Mouse (Mus musculus) liver, embryonic 16.5 days (tissue): ENCODE data around the gene St6galnac5. TPM values are rescaled to one million over a fixed set of nuclear protein-coding genes. Genes with fewer than 3 reads are reported as not detected.

Experiments used
- ATAC-seq: fragments of 200-750 bp; cut with Nextera tagmentation; 2 replicates; pipeline ENCODE4 v1.8.0; 2017; ENCODE audit warnings: low read depth, mild to moderate bottlenecking, moderate number of reproducible peaks, moderate library complexity
- H3K27ac ChIP-seq: fragments of 300-500 bp; sonication (generic); 2 replicates; pipeline ENCODE4 v1.5.1; 2014; ENCODE audit warnings: mild to moderate bottlenecking, low read length
- H3K27me3 ChIP-seq: fragments of 300-500 bp; sonication (generic); 2 replicates; pipeline ENCODE4 v1.6.1; 2014; ENCODE audit warnings: low read depth, low read length, mixed read lengths; ENCODE audit not compliant: control insufficient read depth, insufficient read depth
- H3K36me3 ChIP-seq: fragments of 300-500 bp; sonication (generic); 2 replicates; pipeline ENCODE4 v1.6.1; 2014; ENCODE audit warnings: mild to moderate bottlenecking; ENCODE audit not compliant: control insufficient read depth, insufficient read depth
- H3K4me1 ChIP-seq: fragments of 300-500 bp; sonication (generic); 2 replicates; pipeline ENCODE4 v1.6.1; 2014; ENCODE audit warnings: low read depth, low read length, mixed read lengths; ENCODE audit not compliant: control insufficient read depth
- H3K4me2 ChIP-seq: fragments of 300-500 bp; sonication (generic); 2 replicates; pipeline ENCODE4 v1.6.1; 2014; ENCODE audit warnings: low read depth, low read length, mixed read lengths
- H3K4me3 ChIP-seq: fragments of 300-500 bp; sonication (generic); 2 replicates; pipeline ENCODE4 v1.5.1; 2014; ENCODE audit warnings: low read depth, mild to moderate bottlenecking, low read length
- H3K9ac ChIP-seq: fragments of 300-500 bp; sonication (generic); 2 replicates; pipeline ENCODE4 v1.6.1; 2014; ENCODE audit warnings: low read depth, low read length
- H3K9me3 ChIP-seq: fragments of 300-500 bp; sonication (generic); replicated peaks from 2 replicates; pipeline ENCODE4 v1.6.1; 2016; ENCODE audit warnings: low read length; ENCODE audit not compliant: control insufficient read depth
- WGBS: fragments of 180-500 bp; shearing (Covaris S2); extraction: QIAGEN DNeasy Blood & Tissue Kit; methylation state at CpG from one replicate; pipeline ENCODE4 v1.1.7; 2014; ENCODE audit not compliant: insufficient replicate concordance; 5-methylcytosine and 5-hydroxymethylcytosine counted together
- polyA plus RNA-seq: library from polyadenylated mRNA; unstranded; fragments of >200 nt; fragmentation: Nextera tagmentation; extraction: Ambion mirVana; gene quantifications from 2 replicates; pipeline ENCODE4 v1.2.1, GENCODE M21; 2015

The St6galnac5 gene
- polyA plus RNA-seq, 1 experiment from 2014 or later: 0.05 TPM

- H3K27ac ChIP-seq: no peak overlapping the region
- WGBS: 79% methylated on average over 17 of the region's 17 CpGs
- H3K27me3 ChIP-seq: no peaks in the 10 kb centered on the region
- H3K9ac ChIP-seq: no peak overlapping the region
- no peak overlapping the region for H3K4me2 ChIP-seq
- no peak for ATAC-seq
- H3K4me1 ChIP-seq: no peaks in the 10 kb centered on the region
- H3K9me3 ChIP-seq: no peaks in the 10 kb centered on the region
- no peak overlapping the region for H3K4me3 ChIP-seq
- no peaks in the 10 kb centered on the region for H3K36me3 ChIP-seq
Observed at GRCm38 (mm10) chr3:152874431-152875355, 107.4 kb downstream of the St6galnac5 start.

DNA sequence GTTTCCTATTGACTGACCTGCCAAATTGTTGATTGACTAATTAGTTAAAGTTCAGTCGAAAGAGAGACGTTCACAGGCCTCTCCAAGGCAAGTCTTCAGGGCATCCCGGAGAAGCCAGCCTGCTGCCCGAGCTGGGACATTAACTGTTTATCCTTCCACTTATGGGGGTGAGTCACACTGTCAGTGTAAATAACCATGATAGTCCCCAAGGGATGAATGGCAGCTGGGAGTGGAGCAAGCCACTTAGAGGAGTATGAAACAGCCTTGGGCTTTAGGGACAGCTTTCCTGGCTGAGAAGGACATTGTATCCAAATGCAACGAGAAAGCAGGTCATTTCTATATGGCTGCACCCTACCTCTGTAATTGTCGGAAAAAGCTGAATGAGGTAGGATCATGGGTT, 109.5 kb downstream of the St6galnac5 start:
- no peak for ATAC-seq
- Histone ChIP-seq H3K9ac (no peak overlapping the region), H3K27ac (no peak overlapping the region), H3K4me3 (no peak overlapping the region), H3K36me3 (no peaks in the 10 kb centered on the region), H3K27me3 (no peaks in the 10 kb centered on the region), H3K9me3 (no peaks in the 10 kb centered on the region), H3K4me2 (no peak overlapping the region), H3K4me1 (no peaks in the 10 kb centered on the region)
- WGBS: 61% methylated on average over 6 of the region's 6 CpGs

GRCm38 (mm10) chr3:152872054-152872453, 110.0 kb downstream of the St6galnac5 start:
- WGBS: 75% methylated on average over 12 of the region's 12 CpGs
- no peaks in the 10 kb centered on the region for H3K9me3 ChIP-seq
- H3K4me2 ChIP-seq: no peak overlapping the region
- no peaks in the 10 kb centered on the region for H3K27me3 ChIP-seq
- no peak overlapping the region for H3K4me3 ChIP-seq
- no peak overlapping the region for H3K27ac ChIP-seq
- no peaks in the 10 kb centered on the region for H3K4me1 ChIP-seq
- H3K36me3 ChIP-seq: no peaks in the 10 kb centered on the region
- no peak overlapping the region for H3K9ac ChIP-seq
- no peak for ATAC-seq

DNA sequence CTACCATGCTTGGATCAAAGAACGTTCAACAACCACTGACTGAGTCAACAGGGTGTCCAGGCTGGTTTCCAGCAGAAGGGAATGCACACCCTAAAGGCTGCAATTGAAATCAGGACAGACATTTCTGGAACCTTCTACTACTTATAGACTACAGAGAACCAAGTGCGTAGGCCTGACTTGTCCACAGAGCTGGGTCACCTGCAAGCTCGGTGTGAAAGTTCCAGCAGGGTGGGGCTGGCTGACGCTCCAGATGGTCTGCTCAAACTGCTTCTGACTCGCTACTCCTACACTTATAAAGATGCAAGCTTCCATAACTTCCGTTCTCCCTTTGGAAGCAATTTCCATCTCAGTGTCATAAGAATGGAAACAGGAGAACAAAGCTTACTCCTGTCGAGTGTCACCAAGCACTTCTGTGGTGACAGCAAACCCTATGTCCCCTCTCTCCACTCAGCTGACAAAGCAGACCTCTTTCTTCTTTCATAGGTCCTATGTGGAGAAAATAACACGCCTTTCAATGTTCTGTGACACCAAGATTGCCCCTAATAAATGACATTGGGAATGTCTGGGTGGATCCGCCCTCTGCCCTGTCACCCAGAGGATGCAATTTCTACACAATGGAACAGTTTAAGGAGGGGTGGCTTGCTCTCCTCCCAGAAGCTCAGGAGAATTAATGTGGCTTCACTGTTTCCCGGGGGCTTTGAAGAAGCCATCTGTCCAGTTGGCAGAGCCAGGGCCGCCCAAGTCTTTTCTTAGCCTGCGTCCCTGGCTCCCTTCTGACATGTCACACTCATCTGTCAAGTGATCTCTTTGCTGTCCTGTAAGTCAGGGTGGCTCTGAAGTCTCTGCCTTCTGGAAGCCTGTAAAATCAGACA, 114.2 kb downstream of the St6galnac5 start:
- Histone ChIP-seq H3K4me3 (no peak overlapping the region), H3K9me3 (no peaks in the 10 kb centered on the region), H3K27me3 (no peaks in the 10 kb centered on the region), H3K4me2 (no peak overlapping the region), H3K9ac (no peak overlapping the region), H3K27ac (no peak overlapping the region), H3K36me3 (no peaks in the 10 kb centered on the region), H3K4me1 (no peaks in the 10 kb centered on the region)
- no peak for ATAC-seq
- 59% methylated on average over 12 of the region's 12 CpGs for WGBS

DNA sequence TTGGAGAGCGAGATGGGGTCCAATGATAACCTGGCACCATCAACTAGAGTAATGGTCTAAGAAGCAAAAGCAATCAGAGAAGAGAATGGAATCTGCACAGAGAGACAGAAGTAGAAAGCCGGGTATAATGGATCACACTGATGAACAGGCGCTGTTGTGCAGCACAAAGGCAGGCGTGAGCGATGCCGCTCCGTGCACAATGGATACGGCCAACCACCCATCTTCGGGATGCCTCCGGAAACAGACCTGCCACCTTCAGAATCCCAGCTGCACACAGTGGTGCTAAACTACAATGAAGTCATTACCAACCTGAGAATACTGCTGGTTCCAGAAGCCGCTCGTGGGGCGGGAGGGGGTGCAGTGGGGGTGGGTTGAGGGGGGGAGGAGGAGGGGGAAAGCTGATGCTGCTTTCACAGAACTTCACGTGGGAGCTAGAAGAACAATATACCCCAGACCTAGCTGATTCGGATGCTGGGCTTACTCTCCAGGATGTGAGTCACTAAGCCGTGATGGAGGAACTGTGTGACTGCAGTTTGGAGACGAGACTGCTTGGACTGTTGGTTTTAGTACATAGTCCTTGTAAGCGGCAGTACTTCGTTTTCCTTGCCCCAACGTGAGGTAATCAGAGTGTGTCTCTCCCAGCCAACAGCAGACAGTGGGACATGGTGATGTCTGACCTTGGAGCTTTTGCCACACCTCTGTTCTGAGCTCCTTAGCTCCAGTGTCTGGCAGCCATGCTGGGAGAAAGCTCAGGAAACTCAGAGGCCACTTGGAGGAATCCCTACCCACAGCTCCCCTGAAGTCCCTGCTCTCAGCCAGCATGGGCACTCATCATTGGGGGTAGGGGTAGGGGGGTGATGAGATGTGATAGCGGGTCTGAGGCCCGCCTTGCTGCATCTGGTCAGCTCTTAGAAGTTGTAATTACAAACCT, 115.7 kb downstream of the St6galnac5 start:
- H3K9ac ChIP-seq: no peak overlapping the region
- no peaks in the 10 kb centered on the region for H3K4me1 ChIP-seq
- no peaks in the 10 kb centered on the region for H3K36me3 ChIP-seq
- ATAC-seq: no peak
- no peak overlapping the region for H3K4me3 ChIP-seq
- no peaks in the 10 kb centered on the region for H3K27me3 ChIP-seq
- 67% methylated on average over 22 of the region's 22 CpGs for WGBS
- H3K27ac ChIP-seq: no peak overlapping the region
- H3K9me3 ChIP-seq: no peaks in the 10 kb centered on the region
- H3K4me2 ChIP-seq: no peak overlapping the region

DNA sequence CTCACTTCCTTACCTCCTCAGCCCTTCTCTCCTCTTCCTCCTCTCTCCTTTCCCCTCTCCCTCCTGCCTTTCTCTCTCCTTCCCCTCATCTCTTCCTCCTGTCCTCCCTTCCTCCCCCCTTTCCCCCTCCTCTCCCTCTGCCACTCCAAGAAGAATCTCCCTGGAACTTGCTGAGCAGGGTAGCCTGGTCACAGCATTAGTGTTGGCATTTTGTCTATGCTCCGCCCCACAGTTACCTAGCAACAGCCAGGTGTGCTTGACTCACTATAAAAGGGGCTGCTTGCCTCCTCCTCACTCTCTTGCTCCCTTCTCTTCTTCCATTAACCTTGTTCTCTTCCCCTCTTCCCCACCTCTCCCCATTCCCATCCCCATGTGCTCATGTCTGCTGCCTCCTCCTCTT, 120.1 kb downstream of the St6galnac5 start:
- Histone ChIP-seq H3K36me3 (no peaks in the 10 kb centered on the region), H3K27ac (no peak overlapping the region), H3K4me1 (no peaks in the 10 kb centered on the region), H3K9me3 (no peaks in the 10 kb centered on the region), H3K27me3 (no peaks in the 10 kb centered on the region), H3K9ac (no peak overlapping the region), H3K4me2 (no peak overlapping the region), H3K4me3 (no peak overlapping the region)
- no peak for ATAC-seq
- WGBS: 50% methylated on average over 1 of the region's 1 CpGs

- WGBS: 63% methylated on average over 4 of the region's 4 CpGs
- no peaks in the 10 kb centered on the region for H3K9me3 ChIP-seq
- H3K27me3 ChIP-seq: no peaks in the 10 kb centered on the region
- H3K9ac ChIP-seq: no peak overlapping the region
- H3K36me3 ChIP-seq: no peaks in the 10 kb centered on the region
- H3K4me1 ChIP-seq: no peaks in the 10 kb centered on the region
- no peak for ATAC-seq
- H3K4me3 ChIP-seq: no peak overlapping the region
- no peak overlapping the region for H3K27ac ChIP-seq
- H3K4me2 ChIP-seq: no peak overlapping the region
Observed at GRCm38 (mm10) chr3:152861450-152861849, 120.6 kb downstream of the St6galnac5 start.

- H3K9me3 ChIP-seq: no peaks in the 10 kb centered on the region
- H3K4me2 ChIP-seq: no peak overlapping the region
- H3K4me1 ChIP-seq: no peaks in the 10 kb centered on the region
- 53% methylated on average over 10 of the region's 10 CpGs for WGBS
- ATAC-seq: no peak
- H3K4me3 ChIP-seq: no peak overlapping the region
- H3K27ac ChIP-seq: no peak overlapping the region
- no peak overlapping the region for H3K9ac ChIP-seq
- no peaks in the 10 kb centered on the region for H3K27me3 ChIP-seq
- no peaks in the 10 kb centered on the region for H3K36me3 ChIP-seq
Observed at GRCm38 (mm10) chr3:152856095-152856494, 126.0 kb downstream of the St6galnac5 start.
